ENCODE assay signal across 11 mouse cellular contexts in the genomic region with DNA sequence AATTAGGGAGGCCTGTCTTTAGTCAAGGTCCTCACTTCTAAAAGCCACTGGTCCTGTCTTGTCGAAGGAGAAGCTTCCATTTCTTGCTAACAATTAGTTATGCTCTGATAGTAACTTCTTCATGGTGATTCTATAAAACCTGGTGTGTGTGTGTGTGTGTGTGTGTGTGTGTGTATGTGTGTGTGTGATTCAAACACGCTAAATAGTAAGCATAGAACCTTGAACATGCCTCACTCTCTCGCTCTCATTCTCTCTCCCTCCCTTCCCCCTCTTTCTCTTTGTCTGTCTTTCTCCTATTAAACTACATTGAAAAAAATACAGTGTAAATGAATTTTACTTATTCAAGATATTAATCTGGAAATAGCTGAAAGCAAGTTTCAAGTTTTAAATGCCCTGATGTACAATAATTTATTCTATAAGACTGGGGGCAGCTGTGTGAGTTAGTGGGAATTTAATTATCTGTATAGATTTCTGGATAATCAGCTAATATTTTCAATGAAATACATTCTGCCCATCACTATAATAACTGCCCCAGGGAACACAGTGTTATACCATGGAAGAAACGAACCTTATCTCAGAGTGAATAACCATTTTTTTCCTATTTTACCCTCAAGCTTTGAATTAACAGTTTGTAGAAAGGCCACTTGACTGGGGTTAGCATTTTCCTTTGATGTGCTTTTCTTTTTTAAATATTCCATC.
"Had no signal": no experiment of that assay in that cellular context is flagged by ENCODE, and none has a peak within 500 bp of the region (broad histone marks: within the 10 kb centered on the region; RNA-seq: fewer than 3 reads in every experiment).

No protein-coding gene starts in this region.

- DNase-seq: kidney, adult 2 months; kidney, postnatal 25 days; layer of hippocampus, postnatal 36 days; liver, embryonic 13.5 days; lung, adult 2 months; thymus, adult 18-20 months; thymus, postnatal 36 days had no signal

- ATAC-seq: intestine, postnatal 0 days had no signal

- H3K27ac ChIP-seq: kidney, postnatal 0 days; left cerebral cortex, adult 2 months; liver, embryonic 13.5 days; macrophage had no signal

- H3K27me3 ChIP-seq: liver, embryonic 13.5 days had no signal

- H3K9ac ChIP-seq: liver, embryonic 13.5 days had no signal

- H3K9me3 ChIP-seq: liver, embryonic 13.5 days had no signal

- H3K4me3 ChIP-seq: left cerebral cortex, adult 2 months; liver, embryonic 13.5 days had no signal

- H3K36me3 ChIP-seq: liver, embryonic 13.5 days had no signal

- H3K4me1 ChIP-seq: liver, embryonic 13.5 days had no signal

- H3K4me2 ChIP-seq: liver, embryonic 13.5 days had no signal
